Mouse (Mus musculus): Measurements from ENCODE around the gene Vmn1r29. TPM values are rescaled to one million over a fixed set of nuclear protein-coding genes. Genes with fewer than 3 reads are reported as not detected.

Vmn1r29 gene
- polyA plus RNA-seq (2017; shearing (Covaris generic)), result not detected

DNA sequence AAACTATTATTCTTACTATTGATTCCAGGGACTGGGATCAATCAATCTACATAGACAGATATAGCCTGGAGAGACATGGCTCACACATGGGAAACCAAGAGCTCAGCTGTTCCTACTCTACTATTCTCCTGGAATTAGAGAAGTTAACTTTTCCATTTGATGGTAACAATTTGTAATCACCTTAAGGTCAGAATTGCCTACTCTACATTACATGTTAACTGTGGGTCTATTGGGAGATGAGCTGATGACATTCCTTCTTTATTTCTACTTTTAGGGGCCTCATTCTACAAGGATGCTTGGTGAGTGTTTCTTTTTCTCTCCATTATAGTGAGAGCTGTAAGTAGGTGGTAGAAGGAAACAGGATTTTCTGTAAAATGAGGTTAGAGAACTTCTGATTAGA, at the start of gene Vmn1r29:
Gene Vmn1r29, plus strand, starts transcription at position 301 of the 400 bp plus-strand sequence.

DNA sequence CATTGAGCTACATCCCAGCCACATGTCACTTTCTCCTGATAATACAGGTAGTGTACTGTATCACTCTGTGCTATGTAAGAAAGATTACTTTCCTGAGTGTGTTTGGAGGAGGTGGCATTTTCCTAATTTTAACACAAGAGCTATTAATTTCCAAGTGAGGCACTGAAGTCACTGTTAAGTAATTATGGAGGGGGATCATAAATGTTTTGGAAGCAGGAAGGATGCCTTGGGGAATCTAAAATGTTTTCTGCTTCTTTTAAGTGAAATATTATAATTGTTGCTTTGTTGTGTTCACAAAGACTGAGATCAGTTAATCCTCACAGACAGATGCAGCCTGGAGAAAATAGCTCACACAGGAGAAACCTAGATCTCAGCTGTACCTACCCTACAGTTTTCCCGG, 39.6 kb upstream of the Vmn1r29 start, which contains the start of gene Vmn1r28:
Gene Vmn1r28, plus strand, starts transcription at position 301 of the 400 bp plus-strand sequence.

Other genes with a start within 250 kb of the Vmn1r29 start
- gene Vmn1r27, start 82.7 kb upstream of the Vmn1r29 start, polyA plus RNA-seq (2017; shearing (Covaris generic)), result not detected
- not detected for gene Vmn1r28, start 39.5 kb upstream of the Vmn1r29 start, polyA plus RNA-seq (2017; shearing (Covaris generic))
- not detected for gene Vmn1r30, start 141.8 kb downstream of the Vmn1r29 start, polyA plus RNA-seq (2017; shearing (Covaris generic))
- not detected for gene Vmn1r31, start 173.8 kb downstream of the Vmn1r29 start, polyA plus RNA-seq (2017; shearing (Covaris generic))

Data from CD4-positive, CD25-positive, alpha-beta regulatory T cell (primary cell).